Comparison of ENCODE assay signal across 11 mouse cellular contexts in the genomic region with DNA sequence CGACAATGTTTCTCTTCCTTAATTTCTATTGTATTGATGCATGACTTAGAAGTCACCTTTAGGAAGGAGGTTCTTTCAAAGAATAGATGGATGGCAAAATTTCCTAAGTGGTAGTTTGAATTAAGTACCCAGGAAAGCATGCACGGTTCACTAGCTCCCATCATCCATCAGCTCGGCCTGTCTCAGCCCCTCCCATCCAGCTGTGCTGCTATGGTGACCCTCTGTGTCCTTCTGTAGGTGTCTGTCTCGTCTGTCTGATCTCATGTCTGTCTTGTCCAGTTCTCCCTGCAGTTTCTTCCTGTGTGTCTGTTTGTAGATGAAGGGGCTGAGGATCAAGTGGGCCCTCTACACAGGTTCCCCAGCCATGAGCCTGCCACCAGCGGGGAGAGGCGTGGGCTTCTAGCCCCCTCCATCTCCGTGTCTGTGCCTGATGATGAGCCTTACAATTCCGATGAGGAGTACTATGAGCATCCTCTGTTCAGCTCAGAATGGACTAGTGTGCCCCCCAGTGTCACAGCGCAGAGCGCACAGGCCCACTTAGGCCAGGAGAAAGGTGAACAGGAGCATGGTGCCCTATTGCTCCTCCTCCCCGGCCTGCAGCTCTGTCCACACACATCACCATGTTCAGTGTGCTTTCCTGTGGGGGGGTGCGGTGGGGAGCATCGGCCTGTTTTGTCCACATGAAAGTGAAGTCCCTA.
A peak's percentile ranks its signal among the peaks of the same experiment; 100 is the strongest.
DNase-seq lines count a peak whose midpoint lies in the region; TF ChIP-seq lines count a peak whose summit lies in the region.
"Had no signal": no experiment of that assay in that cellular context is flagged by ENCODE, and none has a peak within 500 bp of the region (broad histone marks: within the 10 kb centered on the region; RNA-seq: fewer than 3 reads in every experiment).

No protein-coding gene starts in this region.

- H3K4me3 ChIP-seq in C2C12 (ENCODE audit: insufficient read depth, poor library complexity, severe bottlenecking): no peak overlapping the region
- H3K4me3 ChIP-seq: erythroblast, embryonic 14.5 days had no signal

- TF ChIP-seq CTCF in C2C12 (IDR thresholded peaks at IDR 0.05; ENCODE audit: control insufficient read depth, insufficient read depth, insufficient read length): peak; percentile 13

- no peak overlapping the region for H3ac ChIP-seq in C2C12 (ENCODE audit: control insufficient read depth, insufficient read length, low read depth)

- H3K36me3 ChIP-seq in C2C12 (ENCODE audit: control insufficient read depth, insufficient read depth): no peaks in the 10 kb centered on the region

- H3K27me3 ChIP-seq in C2C12 (ENCODE audit: control insufficient read depth, insufficient read depth, insufficient read length): no peaks in the 10 kb centered on the region

- no peaks in the 10 kb centered on the region for H3K79me2 ChIP-seq in C2C12 (ENCODE audit: control insufficient read depth, insufficient read depth)

- peak; percentile 34 for DNase-seq in ES-CJ7 (ENCODE audit: low read depth, low spot score)
- DNase-seq in embryo, embryonic 9.5 days (ENCODE audit: extremely low spot score): peak; percentile 20
- peak; percentile 13 for DNase-seq in mesoderm, embryonic 11.5 days (ENCODE audit: low read depth, low spot score)
- no peak for DNase-seq in gastrocnemius, postnatal 36 days
- DNase-seq in spleen, adult 12 weeks (ENCODE audit: low spot score): no peak
- no peak for DNase-seq in kidney, adult 18-20 months
- no peak for DNase-seq in B cell, adult 2 months
- DNase-seq: adrenal gland, postnatal 36 days; kidney, postnatal 14 days had no signal

- intact Hi-C loops in gastrocnemius, postnatal 36 days (cut with DNase I): no loop called here

- H3K79me3 ChIP-seq in C2C12 (ENCODE audit: low read depth): no peaks in the 10 kb centered on the region

TF ChIP-seq in C2C12, 6 proteins besides CTCF, POLR2A, EP300 and RAD21:
- no peak for TF ChIP-seq FOSL1 (IDR thresholded peaks at IDR 0.05; ENCODE audit: insufficient read depth, low read length, poor library complexity, severe bottlenecking)
- no peak for TF ChIP-seq MYOD1 (IDR thresholded peaks at IDR 0.05; ENCODE audit: control insufficient read depth, insufficient read length, low read depth)
- no peak for TF ChIP-seq MYOG (IDR thresholded peaks at IDR 0.05; ENCODE audit: control insufficient read depth, extremely low read depth, insufficient read length)
- TF ChIP-seq CEBPB (IDR thresholded peaks at IDR 0.05; ENCODE audit: low read depth): no peak
- no peak for TF ChIP-seq MAX (IDR thresholded peaks at IDR 0.05)
- TF ChIP-seq USF1 (IDR thresholded peaks at IDR 0.05; ENCODE audit: low read depth): no peak
TF ChIP-seq in C2C12: peak in this region for 0.

Comparison
In these comparisons a context has a peak if more than half of its experiments do, and no peak if none do; other contexts are left out.
1. DNase-seq: peak in ES-CJ7 (single experiment), embryo, embryonic 9.5 days (single experiment) and mesoderm, embryonic 11.5 days (single experiment); none in gastrocnemius, postnatal 36 days (0 of 2), spleen, adult 12 weeks (single experiment), kidney, adult 18-20 months (single experiment) and B cell, adult 2 months (0 of 2).